Mouse (Mus musculus) midbrain, postnatal 0 days (tissue): ENCODE measurements around the gene Kif6. TPM values are rescaled to one million over a fixed set of nuclear protein-coding genes. Genes with fewer than 3 reads are reported as not detected.

Source experiments
- ATAC-seq: fragments of 200-750 bp; cut with Nextera tagmentation; 2 replicates; pipeline ENCODE4 v1.8.0; 2017; ENCODE audit warnings: moderate number of reproducible peaks, mild to moderate bottlenecking, moderate TSS enrichment, moderate library complexity; ENCODE audit not compliant: low FRiP score
- DNase-seq: peaks from one replicate; pipeline ENCODE4 v3.0.0-alpha.2; 2015; ENCODE audit warnings: low spot score
- H3K27ac ChIP-seq: fragments of 300-500 bp; sonication (generic); 2 replicates; pipeline ENCODE4 v1.5.1; 2014; ENCODE audit warnings: low read depth, mild to moderate bottlenecking, low read length, mixed read lengths
- H3K27me3 ChIP-seq: fragments of 300-500 bp; sonication (generic); 2 replicates; pipeline ENCODE4 v1.6.1; 2014; ENCODE audit warnings: low read length, control low read depth, mixed read lengths; ENCODE audit not compliant: insufficient read depth
- H3K36me3 ChIP-seq: fragments of 300-500 bp; sonication (generic); 2 replicates; pipeline ENCODE4 v1.6.1; 2014; ENCODE audit warnings: low read length, control low read depth, mixed read lengths; ENCODE audit not compliant: insufficient read depth
- H3K4me1 ChIP-seq: fragments of 300-500 bp; sonication (generic); 2 replicates; pipeline ENCODE4 v1.6.1; 2014; ENCODE audit warnings: mild to moderate bottlenecking, control low read depth, antibody characterized with exemption, low read length, mixed read lengths; ENCODE audit not compliant: insufficient read depth
- H3K4me2 ChIP-seq: fragments of 300-500 bp; sonication (generic); 2 replicates; pipeline ENCODE4 v1.6.1; 2014; ENCODE audit warnings: low read depth, mild to moderate bottlenecking, low read length, mixed read lengths; ENCODE audit not compliant: poor library complexity, severe bottlenecking
- H3K4me3 ChIP-seq: fragments of 300-500 bp; sonication (generic); 2 replicates; pipeline ENCODE4 v1.5.1; 2014; ENCODE audit warnings: low read depth, mild to moderate bottlenecking, low read length, moderate library complexity
- H3K9ac ChIP-seq: fragments of 300-500 bp; sonication (generic); replicated peaks from 2 replicates; pipeline ENCODE4 v1.6.1; 2014; ENCODE audit warnings: mild to moderate bottlenecking, low read length, moderate library complexity, mixed read lengths; ENCODE audit not compliant: poor library complexity, severe bottlenecking
- H3K9me3 ChIP-seq: fragments of 300-500 bp; sonication (generic); 2 replicates; pipeline ENCODE4 v1.6.1; 2016; ENCODE audit warnings: low read length, control low read depth
- CTCF ChIP-seq: IDR thresholded peaks from 2 replicates; pipeline ENCODE4 v1.5.1; 2016; ENCODE audit warnings: antibody characterized with exemption, mild to moderate bottlenecking
- WGBS: fragments of 180-500 bp; shearing (Covaris S2); extraction: QIAGEN DNeasy Blood & Tissue Kit; methylation state at CpG from one replicate; pipeline ENCODE4 v1.1.7; 2014; 5-methylcytosine and 5-hydroxymethylcytosine counted together
- polyA plus RNA-seq: library from polyadenylated mRNA; unstranded; fragments of >200 nt; fragmentation: Nextera tagmentation; extraction: Ambion mirVana; gene quantifications from 2 replicates; pipeline ENCODE4 v1.2.1, GENCODE M21; 2015
- total RNA-seq: library from RNA; depleted of rRNA; stranded (reverse); fragments of >200 nt; gene quantifications from 2 replicates; pipeline ENCODE4 v1.2.3, GENCODE M21; 2014

Kif6 gene
- total and polyA plus RNA-seq, 2 experiments from 2014 or later = 1.7 to 2.1 TPM

GRCm38 (mm10) chr17:49834044-49834545 is 219.2 kb downstream of the Kif6 start:
- H3K36me3 ChIP-seq = no peaks in the 10 kb centered on the region
- H3K27me3 ChIP-seq = no peaks in the 10 kb centered on the region
- TF ChIP-seq CTCF = no peak
- ATAC-seq = no peak
- no peak overlapping the region for H3K27ac ChIP-seq
- H3K4me2 ChIP-seq = no peak overlapping the region
- H3K9me3 ChIP-seq = no peaks in the 10 kb centered on the region
- no peak overlapping the region for H3K4me3 ChIP-seq
- H3K4me1 ChIP-seq = no peaks in the 10 kb centered on the region
- DNase-seq = no peak
- no peak overlapping the region for H3K9ac ChIP-seq
- WGBS = 89% methylated on average over 5 of the region's 5 CpGs

- no peak for ATAC-seq
Observed at GRCm38 (mm10) chr17:49837417-49837816, 222.5 kb downstream of the Kif6 start.

GRCm38 (mm10) chr17:49839243-49839642 is 224.3 kb downstream of the Kif6 start:
- H3K27ac ChIP-seq = no peak overlapping the region
- 0 out of 2 replicates have a peak, but pooled peaks cover 3% of the 10 kb centered on the region for H3K4me1 ChIP-seq
- DNase-seq (no peak), ATAC-seq (no peak)
- no peak overlapping the region for H3K4me3 ChIP-seq
- TF ChIP-seq CTCF = no peak
- no peak overlapping the region for H3K4me2 ChIP-seq
- H3K36me3 ChIP-seq = no peaks in the 10 kb centered on the region
- H3K9ac ChIP-seq = no peak overlapping the region
- H3K27me3 ChIP-seq = no peaks in the 10 kb centered on the region
- H3K9me3 ChIP-seq = no peaks in the 10 kb centered on the region
- WGBS = 87% methylated on average over 3 of the region's 3 CpGs

More at GRCm38 (mm10) chr17:49837417-49837816, 222.5 kb downstream of the Kif6 start:
- Histone ChIP-seq H3K9ac (no peak overlapping the region), H3K4me1 (no peaks in the 10 kb centered on the region), H3K27ac (no peak overlapping the region), H3K9me3 (no peaks in the 10 kb centered on the region), H3K36me3 (no peaks in the 10 kb centered on the region), H3K27me3 (no peaks in the 10 kb centered on the region), H3K4me2 (no peak overlapping the region), H3K4me3 (no peak overlapping the region)
- no peak for TF ChIP-seq CTCF
- 59% methylated on average over 5 of the region's 5 CpGs for WGBS
- no peak for DNase-seq

GRCm38 (mm10) chr17:49851210-49851609 is 236.3 kb downstream of the Kif6 start:
- Histone ChIP-seq H3K9me3 (no peaks in the 10 kb centered on the region), H3K27me3 (no peaks in the 10 kb centered on the region), H3K9ac (no peak overlapping the region), H3K27ac (no peak overlapping the region), H3K36me3 (no peaks in the 10 kb centered on the region), H3K4me1 (no peaks in the 10 kb centered on the region), H3K4me2 (no peak overlapping the region), H3K4me3 (no peak overlapping the region)
- ATAC-seq = no peak
- no peak for TF ChIP-seq CTCF
- DNase-seq = no peak
- WGBS = 89% methylated on average over 3 of the region's 3 CpGs

- no peak for DNase-seq
Observed at GRCm38 (mm10) chr17:49852183-49852582, 237.2 kb downstream of the Kif6 start.

GRCm38 (mm10) chr17:49855785-49856184 is 240.8 kb downstream of the Kif6 start:
- 25% methylated on average over 4 of the region's 4 CpGs for WGBS
- H3K36me3 ChIP-seq = no peaks in the 10 kb centered on the region
- H3K4me2 ChIP-seq = no peak overlapping the region
- no peak overlapping the region for H3K4me3 ChIP-seq
- DNase-seq = no peak
- TF ChIP-seq CTCF = no peak
- ATAC-seq = no peak
- H3K27ac ChIP-seq = no peak overlapping the region
- H3K9ac ChIP-seq = no peak overlapping the region
- H3K4me1 ChIP-seq = no peaks in the 10 kb centered on the region
- H3K27me3 ChIP-seq = no peaks in the 10 kb centered on the region
- no peaks in the 10 kb centered on the region for H3K9me3 ChIP-seq

More at GRCm38 (mm10) chr17:49852183-49852582, 237.2 kb downstream of the Kif6 start:
- Histone ChIP-seq H3K4me1 (no peaks in the 10 kb centered on the region), H3K4me2 (no peak overlapping the region), H3K9me3 (no peaks in the 10 kb centered on the region), H3K36me3 (no peaks in the 10 kb centered on the region), H3K4me3 (no peak overlapping the region), H3K27ac (no peak overlapping the region), H3K27me3 (no peaks in the 10 kb centered on the region), H3K9ac (no peak overlapping the region)
- 77% methylated on average over 3 of the region's 3 CpGs for WGBS
- no peak for ATAC-seq
- TF ChIP-seq CTCF = peak; percentile 58
